Mouse (Mus musculus): ENCODE measurements around the gene BC030870.

DNA sequence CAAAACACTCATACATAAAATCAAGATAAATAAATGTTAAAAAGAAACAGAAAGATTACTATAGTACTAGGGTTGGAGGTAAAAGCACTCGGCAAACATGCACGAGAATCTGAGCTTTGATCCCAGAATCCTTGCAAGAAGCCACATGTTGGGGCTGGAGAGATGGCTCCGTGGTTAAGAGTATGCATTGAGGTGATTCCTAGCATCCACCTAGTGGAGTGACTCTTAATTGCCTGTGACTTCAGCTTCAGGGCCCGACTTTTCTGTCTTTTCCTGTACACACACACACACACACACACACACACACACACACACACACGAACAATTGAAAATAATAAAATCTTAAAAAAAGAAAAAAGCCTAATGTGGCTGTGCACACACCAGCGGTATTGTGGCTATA, 20.4 kb downstream of the BC030870 start:
- TF ChIP-seq POLR2A (IDR thresholded peaks at IDR 0.05; ENCODE audit: insufficient read depth, low read length): no peak
- TF ChIP-seq CTCF (IDR thresholded peaks at IDR 0.05; ENCODE audit: low read depth, low read length): no peak
